Mouse (Mus musculus) lung, adult 2 months (tissue): ENCODE measurements around the gene Setd7. TPM values are rescaled to one million over a fixed set of nuclear protein-coding genes. Genes with fewer than 3 reads are reported as not detected.

Experiments
- DNase-seq: peaks from one replicate; pipeline ENCODE4 v3.0.0; 2022
- H3K4me1 ChIP-seq: fragments of 200-500 bp; 2 replicates; pipeline ENCODE4 v1.6.1; 2011; ENCODE audit warnings: low read length; ENCODE audit not compliant: control insufficient read depth, insufficient read depth
- H3K4me3 ChIP-seq: fragments of 200-500 bp; replicated peaks from 2 replicates; pipeline ENCODE3; 2011; ENCODE audit warnings: low read depth, mild to moderate bottlenecking, control low read depth, low read length; ENCODE audit errors: extremely low read depth
- CTCF ChIP-seq: fragments of 200-500 bp; IDR thresholded peaks from 2 replicates; pipeline ENCODE4 v1.5.1; 2011; ENCODE audit warnings: mild to moderate bottlenecking, low read length, control low read depth; ENCODE audit not compliant: insufficient read depth
- POLR2A ChIP-seq: fragments of 200-500 bp; IDR thresholded peaks from 2 replicates; pipeline ENCODE4 v1.6.1; 2011; ENCODE audit warnings: low read depth, mild to moderate bottlenecking, control low read depth, low read length, borderline replicate concordance; ENCODE audit errors: extremely low read depth
- WGBS: fragments of 180-500 bp; shearing (Covaris S2); methylation state at CpG from one replicate; pipeline ENCODE4 v1.1.7; 2018; 5-methylcytosine and 5-hydroxymethylcytosine counted together
- polyA plus RNA-seq: library from polyadenylated mRNA; depleted of rRNA; stranded (reverse); fragments of >200 nt; gene quantifications from 2 replicates; pipeline ENCODE4 v1.2.3, GENCODE M21; 2012

Gene Setd7
- polyA plus RNA-seq, 1 experiment = 23.5 TPM

DNA sequence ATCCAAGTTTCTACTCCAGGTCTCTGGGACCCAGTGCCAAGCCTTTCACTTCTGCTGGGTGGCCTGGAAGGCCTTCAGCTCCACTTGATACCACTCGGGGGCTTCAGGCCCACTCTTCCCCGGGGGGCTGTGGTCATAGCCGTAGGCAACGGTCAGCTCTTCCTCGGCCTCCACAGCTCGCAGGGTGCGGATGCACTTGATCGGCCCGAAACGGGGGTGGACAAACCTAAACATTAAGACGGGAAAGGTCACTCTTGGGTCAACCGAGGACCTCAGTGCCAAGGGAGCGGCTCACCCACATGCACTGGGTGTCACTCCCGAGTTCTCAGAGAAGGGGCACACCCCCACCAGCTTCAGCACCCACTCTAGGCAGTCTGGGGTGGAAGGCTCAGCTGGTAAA is 39.4 kb downstream of the Setd7 start:
- H3K4me3 ChIP-seq = no peak overlapping the region
- no peaks in the 10 kb centered on the region for H3K4me1 ChIP-seq
- TF ChIP-seq CTCF (no peak), POLR2A (no peak)
- DNase-seq = no peak
- WGBS = 80% methylated on average over 14 of the region's 14 CpGs

DNA sequence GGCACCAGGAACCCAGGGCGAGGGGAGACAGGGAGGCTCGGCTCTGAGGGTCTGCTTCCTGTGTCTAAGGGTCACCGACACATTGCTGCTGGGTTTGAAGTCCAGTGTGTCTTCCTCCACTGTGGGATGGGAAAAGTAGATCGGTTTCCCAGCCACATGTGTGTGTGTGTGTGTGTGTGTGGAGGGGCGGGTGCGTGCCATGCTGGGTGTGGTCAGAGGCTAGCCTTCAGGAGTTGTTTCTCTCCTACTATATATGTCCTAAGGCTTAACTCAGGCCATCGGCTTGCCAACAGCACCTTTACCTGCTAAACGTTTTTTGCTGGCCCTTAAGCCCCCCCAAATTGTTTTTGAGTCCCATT is 41.9 kb downstream of the Setd7 start:
- TF ChIP-seq POLR2A (no peak), CTCF (no peak)
- H3K4me1 ChIP-seq = no peaks in the 10 kb centered on the region
- H3K4me3 ChIP-seq = no peak overlapping the region
- DNase-seq = no peak
- WGBS = 64% methylated on average over 8 of the region's 8 CpGs

DNA sequence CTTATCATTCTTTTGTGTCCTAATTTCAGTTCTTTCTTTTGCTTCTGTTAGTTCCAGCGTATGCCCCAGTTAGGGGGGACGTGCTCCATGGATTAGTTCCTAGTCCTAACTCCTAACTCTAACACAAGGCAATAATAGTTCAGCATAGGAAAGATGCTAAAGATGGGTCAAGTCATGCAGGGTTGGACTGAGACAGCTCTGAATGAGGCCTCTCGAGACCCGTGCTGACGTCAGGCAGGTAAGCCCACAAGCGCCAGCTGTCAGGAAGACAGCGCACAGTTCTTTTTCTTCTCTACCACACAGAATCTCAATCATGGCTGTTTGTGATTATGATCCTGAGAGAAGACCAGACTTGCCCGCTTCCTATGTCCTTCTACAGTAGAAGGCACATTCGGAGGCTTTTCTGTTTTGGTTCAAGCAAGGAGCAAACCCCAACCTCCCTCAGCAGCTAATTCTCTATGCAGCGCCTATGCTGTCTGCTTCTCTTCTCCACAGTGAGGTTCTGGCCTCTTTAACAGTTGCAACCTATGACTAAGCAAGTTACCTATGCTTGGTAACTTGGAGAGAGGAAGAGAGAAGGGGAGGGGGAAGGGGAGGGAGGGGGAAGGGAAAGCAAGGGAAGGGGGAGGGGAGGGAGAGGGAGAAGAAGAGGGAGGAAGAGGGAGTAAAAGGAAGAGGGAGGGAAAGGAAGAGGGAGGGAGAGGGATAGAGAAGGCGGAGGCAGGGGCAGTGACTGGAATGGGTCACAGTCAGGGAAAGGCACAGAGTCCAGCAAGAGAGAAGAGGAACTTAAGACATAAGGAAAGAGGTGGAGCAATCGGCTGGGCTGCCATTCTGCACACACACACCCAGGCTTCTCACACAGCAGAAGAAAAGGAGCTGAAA is 42.6 kb downstream of the Setd7 start:
- no peak for DNase-seq
- Histone ChIP-seq H3K4me3 (no peak overlapping the region), H3K4me1 (no peaks in the 10 kb centered on the region)
- no peak for TF ChIP-seq POLR2A
- no peak for TF ChIP-seq CTCF
- WGBS = 74% methylated on average over 12 of the region's 12 CpGs

DNA sequence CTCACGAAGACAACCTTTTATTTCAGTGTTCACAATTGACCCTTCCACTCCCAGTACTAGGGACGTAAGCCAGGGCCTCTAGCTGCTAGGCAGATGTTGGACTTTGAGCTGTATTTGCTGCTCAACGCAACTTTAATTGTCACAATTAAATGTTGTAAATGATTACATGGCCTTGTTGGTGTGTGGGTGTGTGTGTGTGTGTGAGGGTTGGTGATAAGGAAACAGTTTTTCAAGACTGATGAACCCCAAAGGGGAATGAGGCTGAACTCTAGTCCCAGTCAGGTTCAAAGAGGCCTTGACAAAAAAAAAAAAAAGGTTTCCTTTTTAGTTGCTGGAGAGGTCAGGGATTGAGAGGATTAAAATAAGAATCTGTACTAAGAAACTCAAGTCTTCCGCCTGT is 43.2 kb downstream of the Setd7 start:
- TF ChIP-seq POLR2A (no peak), CTCF (no peak)
- no peak for DNase-seq
- H3K4me1 ChIP-seq = no peaks in the 10 kb centered on the region
- no peak overlapping the region for H3K4me3 ChIP-seq
- 86% methylated on average over 4 of the region's 4 CpGs for WGBS

DNA sequence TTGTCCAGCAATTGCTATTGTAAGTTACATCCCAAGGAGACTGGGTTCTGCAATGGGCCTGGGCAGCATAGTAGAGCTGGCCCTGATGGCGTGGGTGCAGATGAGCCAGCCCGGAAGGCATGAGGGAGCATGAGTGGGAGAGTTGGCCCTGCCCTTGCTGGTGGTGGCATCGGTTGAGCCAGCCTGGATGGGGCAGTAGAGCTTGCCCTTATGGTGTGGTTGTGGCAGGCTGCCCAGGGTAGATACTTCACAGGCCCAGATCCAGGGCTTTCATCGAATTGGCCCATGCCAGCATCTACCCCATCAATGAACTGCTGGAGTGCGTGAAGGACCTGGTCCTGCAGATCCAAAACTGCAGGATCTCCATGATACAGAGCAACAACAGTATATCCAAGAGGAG is 48.7 kb downstream of the Setd7 start:
- TF ChIP-seq CTCF (no peak), POLR2A (no peak)
- DNase-seq = no peak

DNA sequence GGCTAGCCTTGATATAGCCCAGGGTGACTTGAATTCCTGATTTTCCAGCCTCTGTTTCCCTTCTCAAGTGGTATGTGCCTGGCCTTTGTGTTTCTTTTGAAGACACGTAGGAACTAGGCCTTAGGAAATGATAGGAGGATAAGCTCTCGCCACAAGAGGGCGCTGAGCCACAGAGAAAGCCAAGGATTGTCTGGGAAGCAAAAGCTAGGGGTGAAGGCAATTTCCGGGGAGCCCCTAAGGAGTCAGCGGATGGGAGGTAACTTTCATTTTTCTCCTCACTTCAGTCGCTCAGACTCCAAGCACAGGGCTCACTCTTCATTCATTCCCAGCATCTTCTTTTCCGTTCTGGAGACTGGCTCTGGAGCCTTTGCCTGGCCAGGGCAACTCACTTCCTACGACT is 49.8 kb downstream of the Setd7 start:
- peak; percentile 80 for TF ChIP-seq CTCF
- no peak for TF ChIP-seq POLR2A
- 12% methylated on average over 8 of the region's 8 CpGs for WGBS
- Histone ChIP-seq H3K4me1 (no peaks in the 10 kb centered on the region), H3K4me3 (peak overlapping the region; percentile 42)
- peak; percentile 79 for DNase-seq

More for the DNA sequence above, 48.7 kb downstream of the Setd7 start:
- Histone ChIP-seq H3K4me1 (no peaks in the 10 kb centered on the region), H3K4me3 (no peak overlapping the region)
- 74% methylated on average over 5 of the region's 5 CpGs for WGBS

DNA sequence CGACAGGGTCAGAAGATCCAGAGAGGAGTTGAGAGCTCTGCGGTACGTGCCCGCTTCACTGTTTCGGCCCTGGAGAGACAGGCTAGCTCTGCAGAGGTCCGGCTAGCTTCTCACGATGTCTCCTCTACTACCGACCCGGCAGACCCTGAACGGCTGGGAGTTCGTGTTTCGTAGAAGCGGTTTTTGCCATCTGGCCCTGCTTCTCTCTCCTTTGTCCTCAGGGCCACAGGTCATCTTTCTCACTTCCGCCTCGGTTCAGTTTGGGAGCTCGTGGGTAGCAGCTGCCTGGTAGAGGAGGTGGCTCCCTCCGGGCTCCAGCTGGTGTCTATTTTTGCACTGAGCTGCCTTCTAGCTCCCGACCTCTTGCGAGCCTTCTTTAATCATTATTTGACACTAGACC is 55.2 kb downstream of the Setd7 start:
- Histone ChIP-seq H3K4me3 (no peak overlapping the region), H3K4me1 (no peaks in the 10 kb centered on the region)
- 59% methylated on average over 19 of the region's 19 CpGs for WGBS
- DNase-seq = no peak
- TF ChIP-seq CTCF = no peak
- no peak for TF ChIP-seq POLR2A

DNA sequence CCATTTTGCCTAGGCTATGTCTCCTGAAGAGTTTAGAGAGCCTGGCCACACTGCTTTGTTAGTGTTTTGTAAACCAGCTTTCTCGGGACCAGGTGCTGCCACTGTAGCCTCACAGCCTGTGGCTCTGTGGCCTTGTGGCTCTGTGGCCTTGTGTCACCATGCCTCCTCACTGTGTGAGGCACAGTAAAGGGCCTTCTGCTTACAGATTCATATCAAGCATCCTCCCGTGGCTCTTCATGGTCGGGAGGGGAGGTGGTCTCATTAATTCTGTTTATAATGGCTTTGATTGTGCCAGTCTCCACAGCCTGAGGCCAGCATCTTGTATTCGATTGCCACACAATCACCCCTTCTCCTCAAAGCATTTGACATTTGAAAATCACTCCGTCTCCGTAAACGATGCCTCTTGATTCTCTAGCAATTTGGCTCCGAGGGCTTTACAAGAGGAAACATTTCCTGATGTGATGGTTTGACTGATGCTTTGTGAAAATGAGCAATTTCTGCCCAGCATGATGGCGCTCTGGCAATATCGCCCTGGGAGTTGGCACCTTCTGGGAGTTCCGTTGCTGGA is 56.2 kb downstream of the Setd7 start:
- WGBS = 80% methylated on average over 11 of the region's 11 CpGs
- no peak for DNase-seq
- TF ChIP-seq POLR2A (no peak), CTCF (no peak)
- H3K4me1 ChIP-seq = no peaks in the 10 kb centered on the region
- no peak overlapping the region for H3K4me3 ChIP-seq

DNA sequence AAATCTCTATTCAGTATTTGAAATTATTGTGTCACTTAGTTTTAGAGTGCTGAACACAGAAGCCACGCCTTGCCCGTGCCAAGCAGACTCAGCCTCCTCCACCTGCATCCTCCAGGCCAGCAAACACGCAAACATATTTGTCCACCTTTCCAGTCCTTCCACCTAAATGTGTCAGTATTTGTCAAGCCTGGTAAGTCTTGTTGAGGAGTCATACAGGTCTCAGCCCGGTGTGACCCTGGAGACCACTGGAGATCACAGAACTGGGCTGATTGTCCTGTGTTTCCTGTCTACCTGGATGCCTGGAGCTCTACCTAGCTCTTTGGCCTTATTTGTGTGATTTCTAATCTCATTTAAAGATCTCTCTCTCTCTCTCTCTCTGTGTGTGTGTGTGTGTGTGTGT is 60.8 kb downstream of the Setd7 start:
- Histone ChIP-seq H3K4me3 (no peak overlapping the region), H3K4me1 (no peaks in the 10 kb centered on the region)
- WGBS = 85% methylated on average over 4 of the region's 4 CpGs
- no peak for DNase-seq
- TF ChIP-seq CTCF (no peak), POLR2A (no peak)

DNA sequence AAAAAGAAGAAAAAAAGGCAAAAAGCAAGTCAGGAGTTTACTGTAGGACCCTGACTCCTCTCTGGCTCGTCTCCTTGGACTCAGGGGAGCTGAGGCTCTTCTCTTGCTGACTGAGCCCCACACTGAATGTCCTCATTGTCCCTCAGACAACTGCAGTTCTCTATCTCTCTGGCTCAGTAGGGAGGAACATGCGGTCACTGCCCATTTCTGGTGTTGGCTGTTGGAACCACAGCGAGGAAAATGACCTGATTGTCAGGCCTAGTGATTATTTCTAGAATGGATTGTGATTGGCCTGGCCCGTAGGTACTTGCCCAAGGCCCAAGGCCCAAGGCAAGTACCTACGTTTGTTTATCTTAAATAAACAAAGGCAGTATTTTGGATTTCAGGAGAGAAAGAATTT is 62.0 kb downstream of the Setd7 start:
- DNase-seq = no peak
- Histone ChIP-seq H3K4me3 (no peak overlapping the region), H3K4me1 (no peaks in the 10 kb centered on the region)
- TF ChIP-seq POLR2A (no peak), CTCF (no peak)
- WGBS = 48% methylated on average over 5 of the region's 5 CpGs

DNA sequence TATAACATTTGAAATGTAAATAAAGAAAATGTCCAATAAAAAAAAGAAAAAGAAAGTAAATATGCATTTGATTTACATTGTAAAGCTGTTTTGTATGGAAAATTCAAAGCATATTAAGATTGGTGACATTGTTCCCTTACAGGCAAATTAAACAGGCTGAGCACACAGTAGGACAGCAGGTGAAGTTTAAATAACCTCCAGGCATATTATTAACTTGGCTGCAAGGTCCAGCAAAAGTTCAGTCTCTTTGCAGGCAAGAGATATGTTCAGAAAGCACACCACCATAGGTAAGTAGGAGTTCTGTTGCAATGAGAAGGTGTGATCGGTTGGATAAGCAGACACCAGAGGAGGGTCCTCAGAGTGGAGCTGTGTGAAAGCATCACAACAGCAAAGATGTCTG is 62.7 kb downstream of the Setd7 start:
- 100% methylated on average over 1 of the region's 1 CpGs for WGBS
- H3K4me3 ChIP-seq = no peak overlapping the region
- no peak for DNase-seq
- TF ChIP-seq POLR2A (no peak), CTCF (no peak)
- no peaks in the 10 kb centered on the region for H3K4me1 ChIP-seq
